Mouse (Mus musculus) heart, postnatal 10 days (tissue): ENCODE results near the gene Gm3149. TPM values are rescaled to one million over a fixed set of nuclear protein-coding genes. Genes with fewer than 3 reads are reported as not detected.
"Not testable (repeated sequence)": the region's sequence is repeated elsewhere in the genome, so short reads cannot be mapped to it uniquely, and the experiment has no call there.

Experiments used
- DNase-seq, 2 experiments: peaks; one replicate each; pipeline ENCODE4 v3.0.0; 2021
- intact Hi-C: fragments of 180-260 bp; cut with DNase I; formaldehyde crosslinking; loops from one replicate; pipeline ENCODE4 v1.15.1; 2025
- total RNA-seq, 2 experiments: library from RNA; stranded (reverse); gene quantifications; 2 replicates each; pipeline ENCODE4 v1.2.3; 2021

Gene Gm3149
- total RNA-seq: not detected

- intact Hi-C loops, DNase-seq: not testable (repeated sequence)
These were observed at the start of gene Gm3149 for GRCm38 (mm10) chr14:4316983-4317382. Gm3149 (plus strand) TSS chr14:4317283.

- intact Hi-C loops, DNase-seq: not testable (repeated sequence)
These were observed 47.7 kb upstream of the Gm3149 start for GRCm38 (mm10) chr14:4269238-4269950.

GRCm38 (mm10) chr14:4279828-4280227 is 37.3 kb upstream of the Gm3149 start:
- intact Hi-C loops, DNase-seq: not testable (repeated sequence)

GRCm38 (mm10) chr14:4334476-4335080 is 17.5 kb downstream of the Gm3149 start, which contains the start of gene 2610042L04Rik:
2610042L04Rik (plus strand) TSS chr14:4334763.
- DNase-seq, intact Hi-C loops: not testable (repeated sequence)

GRCm38 (mm10) chr14:4335506-4335905 is 18.4 kb downstream of the Gm3149 start:
- DNase-seq, intact Hi-C loops: not testable (repeated sequence)

GRCm38 (mm10) chr14:4368991-4369390 is 51.9 kb downstream of the Gm3149 start:
- intact Hi-C loops, DNase-seq: not testable (repeated sequence)

GRCm38 (mm10) chr14:4369691-4370090 is 52.6 kb downstream of the Gm3149 start:
- intact Hi-C loops: not testable (repeated sequence)
- peak in 1 of 2 experiments; percentile 26 for DNase-seq

Other genes starting within 250 kb of the Gm3149 start
- under 1 TPM; 0.36 to 0.42 TPM for gene Gm3115, start 233.2 kb upstream of the Gm3149 start, total RNA-seq
- 1 to 10 TPM; 2.4 to 3.6 TPM for gene Gm8108, start 206.8 kb upstream of the Gm3149 start, total RNA-seq
- gene Gm3127, start 152.3 kb upstream of the Gm3149 start, total RNA-seq: not detected
- under 1 TPM in 1 of 2 experiments, not detected in 1; 0.30 TPM for gene Gm2974, start 134.7 kb upstream of the Gm3149 start, total RNA-seq
- not detected for gene Gm3138, start 67.7 kb upstream of the Gm3149 start, total RNA-seq
- under 1 TPM; 0.42 to 0.45 TPM for gene 2610042L04Rik, start 17.5 kb downstream of the Gm3149 start, total RNA-seq
- gene Gm3159, start 80.2 kb downstream of the Gm3149 start, total RNA-seq: not detected
- under 1 TPM in 1 of 2 experiments, not detected in 1; 0.94 TPM for gene Gm3164, start 98.2 kb downstream of the Gm3149 start, total RNA-seq
- not detected for gene Gm3173, start 113.7 kb downstream of the Gm3149 start, total RNA-seq
- not detected for gene Gm3182, start 164.5 kb downstream of the Gm3149 start, total RNA-seq
- not detected for gene Gm3047, start 238.1 kb downstream of the Gm3149 start, total RNA-seq